Mouse (Mus musculus) spleen, adult 18-20 months (tissue): ENCODE results near the gene Pgbd5.

Source experiments
- DNase-seq, 2 experiments: peaks; one replicate each; pipeline ENCODE4 v3.0.0; 2022; ENCODE audit warnings: mixed read lengths in 2 of 2

Gene Pgbd5

DNA sequence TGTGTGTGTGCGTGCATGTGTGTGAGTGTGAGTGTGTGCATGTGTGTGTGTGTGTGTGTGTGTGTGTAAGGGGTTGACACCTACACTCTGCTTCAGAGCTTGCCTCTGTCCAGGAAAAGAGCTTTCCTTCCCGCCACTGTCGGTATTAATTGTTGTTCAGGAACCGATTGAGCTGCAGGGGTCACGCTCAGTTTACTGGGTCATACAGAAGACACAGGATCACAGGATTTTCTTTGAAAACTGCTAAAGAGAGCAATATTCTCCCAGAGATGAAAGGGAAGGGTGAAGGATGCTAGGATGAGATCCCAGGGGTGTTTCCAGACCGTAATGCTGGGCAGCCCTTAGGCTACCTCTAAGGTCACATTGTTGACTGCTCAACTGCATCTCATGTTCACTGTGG is at the start of gene Pgbd5:
Gene Pgbd5, minus strand, starts transcription at position 101 of the 400 bp plus-strand sequence.
- no peak for DNase-seq

DNA sequence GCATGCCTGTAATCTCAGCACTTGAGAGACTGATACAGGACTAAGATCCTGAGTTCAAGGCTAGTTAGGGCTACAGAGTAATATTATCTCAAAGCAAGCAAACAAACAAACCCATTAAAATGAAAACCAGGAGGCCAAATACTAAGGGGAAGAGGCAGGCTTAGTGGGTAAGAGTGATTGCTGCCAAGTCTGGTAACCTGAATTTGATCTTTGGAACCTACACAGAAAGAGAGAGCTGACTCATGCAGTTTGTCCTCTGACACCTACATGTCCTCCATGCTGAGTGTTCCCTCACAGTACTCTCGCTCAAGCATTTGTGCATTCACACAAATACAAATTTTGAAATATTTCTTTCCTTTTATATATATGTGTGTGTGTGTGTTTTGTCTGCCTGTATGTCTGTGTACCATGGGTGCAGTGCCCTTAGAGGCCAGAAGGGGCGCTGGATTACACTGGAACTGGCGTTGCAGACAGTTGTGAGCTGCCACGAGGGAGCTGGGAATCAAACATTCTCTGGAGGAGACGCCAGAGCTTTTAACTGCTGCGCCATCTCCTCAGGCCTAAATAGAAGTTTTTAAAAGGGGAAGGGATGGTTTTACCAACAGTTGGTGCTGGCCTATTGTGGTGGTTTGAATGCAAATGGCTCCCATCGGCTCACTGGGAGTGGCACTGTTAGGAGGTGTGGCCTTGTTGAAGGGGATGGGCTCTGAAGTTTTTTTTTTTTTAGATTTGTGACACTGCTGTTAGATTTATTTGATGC is 44.1 kb upstream of the Pgbd5 start:
- no peak for DNase-seq

- DNase-seq = no peak
Observed at GRCm38 (mm10) chr8:124482790-124483189, 43.3 kb upstream of the Pgbd5 start.

DNA sequence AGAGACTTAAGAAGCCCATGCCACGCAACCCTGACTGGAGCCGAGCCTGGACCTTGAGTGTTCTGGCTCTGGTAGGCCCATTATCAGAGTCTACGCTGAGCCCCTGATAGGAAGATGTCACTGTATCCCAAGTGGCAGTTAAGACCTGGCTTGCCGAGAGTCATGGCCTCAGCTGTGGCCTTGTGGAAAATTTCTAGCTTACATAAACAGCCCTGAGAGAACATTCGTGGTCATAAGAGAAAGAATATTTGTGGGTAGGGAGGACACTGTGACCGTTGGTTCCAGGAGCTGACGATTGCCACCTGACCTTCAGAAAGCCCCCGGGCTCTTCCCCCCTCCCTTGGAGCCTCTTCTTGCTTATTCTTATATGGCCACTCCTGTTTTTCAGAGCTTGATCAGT is 40.9 kb upstream of the Pgbd5 start:
- no peak for DNase-seq

DNA sequence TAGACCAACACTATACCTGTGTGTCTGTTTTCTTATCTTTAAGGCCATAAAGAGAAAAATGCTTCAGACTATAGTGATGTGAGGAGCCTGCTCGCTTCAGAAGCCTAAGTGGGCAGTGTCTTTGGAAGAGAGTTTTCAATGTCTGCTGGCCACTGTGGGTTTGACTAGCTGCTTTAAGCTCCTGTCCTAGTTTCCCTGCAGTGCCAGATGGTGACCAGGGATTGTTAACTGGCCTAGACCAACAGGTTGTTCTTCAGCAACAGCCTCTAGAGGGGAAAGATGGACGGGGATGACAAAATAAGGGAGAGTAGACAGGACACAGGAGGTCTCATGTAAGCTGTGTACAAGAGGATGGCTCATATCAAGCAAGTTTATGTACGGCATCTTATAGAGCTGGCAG is 39.8 kb upstream of the Pgbd5 start:
- DNase-seq = no peak

DNA sequence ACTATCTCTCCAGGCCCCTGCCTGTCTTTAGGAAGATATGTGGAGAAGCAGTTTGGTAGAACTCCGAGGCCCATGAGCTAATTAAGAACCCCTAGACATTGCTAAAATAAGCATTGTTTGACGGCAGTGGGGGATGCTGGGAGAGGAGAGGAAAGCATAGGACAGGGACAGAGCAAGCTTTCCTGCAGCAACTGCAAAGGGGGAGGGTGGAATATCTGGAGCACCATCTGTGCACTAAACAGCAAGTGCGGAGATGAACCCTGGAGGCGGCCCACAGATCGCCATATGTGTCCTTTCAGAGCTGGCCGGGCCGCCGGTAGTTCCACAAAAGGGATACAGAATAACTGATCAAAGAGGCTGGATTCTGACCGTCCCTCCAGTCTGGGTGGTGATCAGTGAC is 37.2 kb upstream of the Pgbd5 start:
- DNase-seq = no peak

DNA sequence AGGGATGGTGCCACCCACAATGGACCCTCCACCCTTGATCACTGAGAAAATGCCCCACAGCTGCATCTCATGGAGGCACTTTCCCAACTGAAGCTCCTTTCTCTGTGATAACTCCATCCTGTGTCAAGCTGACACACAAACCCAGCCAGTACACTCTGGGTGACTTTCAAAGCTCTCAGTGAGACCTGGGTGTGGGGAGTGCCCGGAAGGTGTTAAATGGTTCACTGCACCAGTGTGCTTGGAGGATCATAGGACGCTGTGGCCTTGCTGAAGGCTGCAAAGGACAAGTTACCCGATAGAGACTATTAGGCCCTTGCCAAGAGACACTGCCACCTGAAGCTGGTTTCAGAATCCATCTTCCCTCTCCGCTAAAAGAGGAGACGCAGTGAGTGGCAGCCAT is 36.2 kb upstream of the Pgbd5 start:
- DNase-seq = no peak

GRCm38 (mm10) chr8:124464641-124465040 is 25.2 kb upstream of the Pgbd5 start:
- no peak for DNase-seq

DNA sequence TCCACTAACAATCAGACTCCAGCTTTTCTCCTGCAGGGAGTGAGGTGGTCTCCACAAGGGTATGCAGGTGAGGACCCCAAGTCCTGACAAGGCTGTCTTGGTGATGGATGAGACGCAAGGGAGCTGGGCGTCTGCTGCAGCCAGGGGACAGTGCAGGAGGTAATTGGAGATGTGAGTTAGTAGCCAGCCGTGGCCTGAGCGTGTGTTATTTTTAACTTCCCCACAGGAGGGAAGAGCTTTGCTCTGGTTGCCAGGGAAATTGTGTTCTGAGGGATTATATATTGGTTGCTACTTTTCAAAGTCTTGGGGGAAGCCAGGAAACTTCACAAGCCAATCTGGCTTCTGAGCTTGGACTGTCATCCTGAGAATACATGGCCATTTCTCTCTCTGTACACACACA is 23.7 kb upstream of the Pgbd5 start:
- DNase-seq = no peak

DNA sequence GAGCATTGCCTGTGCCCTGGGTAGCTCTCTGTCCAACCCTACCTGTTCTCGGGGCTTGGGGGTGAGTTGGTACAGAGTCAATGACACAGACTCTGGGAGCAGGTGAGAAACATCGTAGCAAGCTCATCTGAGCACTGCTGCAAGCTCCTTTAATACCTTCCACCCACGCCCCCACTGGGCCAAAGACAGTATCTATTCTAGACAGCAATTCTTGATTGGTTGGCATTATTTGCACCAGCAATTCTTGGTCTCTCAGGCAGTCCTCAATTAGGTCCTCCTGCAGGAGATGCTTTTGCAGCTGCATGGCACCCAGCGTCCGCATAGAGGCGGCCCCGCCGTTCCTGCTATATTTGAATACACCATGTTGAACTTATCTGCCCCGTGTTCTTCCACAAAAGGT is 22.7 kb upstream of the Pgbd5 start:
- DNase-seq = no peak

GRCm38 (mm10) chr8:124461103-124461502 is 21.6 kb upstream of the Pgbd5 start:
- no peak for DNase-seq

DNA sequence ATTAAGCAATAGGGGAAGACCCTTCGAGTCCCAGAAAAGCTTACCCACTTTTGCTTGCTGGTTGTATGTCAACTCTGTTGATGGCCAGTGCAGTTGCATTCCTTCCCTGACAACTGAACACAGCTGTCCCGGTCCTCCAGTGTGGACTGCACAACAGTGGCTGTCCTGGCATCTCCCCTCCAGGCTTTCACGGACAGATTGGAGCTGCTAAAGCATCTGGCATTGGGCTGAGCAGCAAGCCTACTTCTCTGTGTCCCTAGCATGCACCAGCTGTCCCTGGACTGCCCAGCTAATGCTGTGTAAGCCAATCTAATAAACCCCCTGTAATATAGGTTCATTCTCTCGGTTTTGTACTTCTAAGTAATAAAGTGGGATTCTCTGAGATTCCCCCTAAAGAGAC is 21.2 kb upstream of the Pgbd5 start:
- DNase-seq = no peak

DNA sequence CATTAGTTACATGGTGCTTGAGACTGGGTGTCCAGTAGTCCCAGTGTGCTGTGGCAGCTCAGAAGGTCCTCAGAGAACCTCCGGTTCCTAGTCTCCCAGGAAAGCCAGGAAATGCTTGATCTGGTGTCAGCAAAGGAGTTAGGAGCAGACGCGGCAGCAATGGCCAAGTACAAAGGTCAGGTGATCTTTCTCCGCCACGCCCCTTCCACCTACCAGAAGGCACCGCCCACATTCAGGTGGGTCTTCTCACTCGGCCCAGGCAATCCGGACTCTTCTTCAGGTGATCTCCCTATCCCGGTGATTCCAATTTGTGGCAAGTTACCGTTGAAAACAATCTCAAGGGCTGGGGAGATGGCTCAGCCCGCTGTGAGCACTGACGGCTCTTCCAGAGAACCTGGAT is 20.2 kb upstream of the Pgbd5 start:
- DNase-seq = no peak

DNA sequence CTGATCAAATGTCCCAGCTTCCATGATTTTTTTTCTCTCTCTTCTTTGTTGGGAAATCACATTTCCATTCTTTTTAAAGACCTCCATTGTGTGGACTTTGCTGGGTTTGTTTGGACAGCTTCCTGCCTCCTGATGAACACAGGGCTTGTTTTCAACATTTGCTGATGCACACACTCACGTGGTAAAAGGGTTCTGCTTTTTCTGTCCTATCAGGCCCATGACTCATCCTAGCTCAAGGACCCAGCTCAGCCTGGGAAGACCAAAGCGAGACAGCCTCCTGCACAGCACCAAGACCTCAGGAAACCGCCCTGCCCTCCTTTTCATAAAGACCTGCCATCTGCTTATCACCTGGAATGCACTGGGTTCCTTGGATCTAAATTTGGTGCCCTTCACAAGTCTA is 15.9 kb upstream of the Pgbd5 start:
- DNase-seq = no peak

DNA sequence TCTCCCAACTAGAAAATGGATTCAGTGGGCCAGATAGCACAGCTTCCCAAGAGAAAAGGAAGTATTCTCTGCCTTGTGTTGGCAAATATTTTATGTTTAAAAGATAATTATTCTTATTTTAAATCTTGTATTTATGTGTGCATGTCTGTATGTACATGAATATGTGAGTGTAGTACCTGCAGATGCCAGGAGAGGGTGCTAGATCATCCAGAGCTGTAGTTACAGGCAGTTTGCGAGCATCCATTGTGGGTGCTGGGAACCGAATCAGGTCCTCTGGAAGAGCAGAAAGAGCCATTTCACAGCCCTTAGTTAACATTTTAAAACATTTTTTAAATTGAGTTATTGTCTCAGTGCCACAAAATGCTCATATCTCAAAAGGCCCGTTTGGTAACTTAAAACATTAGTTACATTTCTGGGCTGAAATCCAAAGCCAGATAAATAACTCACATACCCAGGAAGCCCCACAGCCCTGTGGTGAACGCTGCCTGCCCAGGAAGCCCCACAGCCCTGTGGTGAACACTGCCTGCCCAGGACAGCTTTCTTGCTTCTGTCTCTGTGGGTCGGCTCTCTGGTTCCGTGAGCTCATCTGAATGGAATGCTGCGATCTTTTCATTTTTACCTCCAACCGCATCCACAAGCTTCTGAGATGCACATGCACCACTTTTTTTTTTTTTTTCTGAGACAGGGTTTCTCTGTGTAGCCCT is 10.9 kb upstream of the Pgbd5 start:
- DNase-seq = no peak

- DNase-seq = no peak
Observed at GRCm38 (mm10) chr8:124448962-124449670, 9.7 kb upstream of the Pgbd5 start.

GRCm38 (mm10) chr8:124436741-124437140 is 2.7 kb downstream of the Pgbd5 start:
- no peak for DNase-seq

DNA sequence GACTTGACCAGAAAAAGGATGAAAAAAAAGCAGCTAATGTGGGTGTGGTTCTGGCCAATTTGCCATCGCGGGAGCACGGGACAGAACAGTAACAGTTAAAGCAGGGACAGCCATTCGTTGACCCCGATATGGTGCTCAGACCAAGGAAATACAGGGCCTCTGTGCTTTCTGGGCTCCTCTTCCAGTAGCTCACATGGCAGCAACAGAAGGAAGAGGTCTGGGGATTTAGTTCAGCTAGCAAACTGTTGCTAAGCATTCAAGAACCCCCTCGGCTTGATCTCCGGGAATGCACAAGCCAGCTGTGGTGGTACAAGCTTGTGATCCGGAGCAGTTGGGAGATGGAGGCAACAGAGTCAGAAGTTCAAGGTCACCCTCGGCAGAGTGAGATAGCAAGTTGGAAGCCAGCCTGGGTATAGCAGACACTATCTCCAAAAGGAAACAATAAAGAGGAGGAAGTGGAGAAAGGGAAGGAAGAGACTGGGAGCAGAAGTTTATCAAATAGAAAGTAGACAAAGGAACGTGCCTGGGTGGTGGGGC is 3.7 kb downstream of the Pgbd5 start:
- DNase-seq = no peak

DNA sequence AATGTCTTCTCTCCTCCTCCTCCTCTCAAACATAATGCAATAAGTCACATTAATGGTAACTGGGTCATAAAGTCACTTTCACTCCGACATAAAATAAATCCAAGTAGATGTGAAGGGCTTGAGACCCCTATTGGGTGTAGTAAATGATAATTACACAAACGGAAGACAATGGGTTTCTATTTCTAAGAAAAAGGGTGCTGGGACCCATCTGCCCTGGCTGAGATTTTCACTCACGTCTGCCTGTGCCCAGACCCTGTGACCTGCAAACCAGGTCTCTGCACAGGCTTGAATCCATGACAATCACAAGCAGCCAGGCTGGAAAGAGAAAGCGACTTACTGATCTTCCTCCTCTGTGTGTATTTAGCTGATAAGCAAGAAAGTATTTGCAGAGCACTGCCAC is 4.3 kb downstream of the Pgbd5 start:
- no peak for DNase-seq

- DNase-seq = peak; percentile 68 to 70
Observed at GRCm38 (mm10) chr8:124434126-124434790, 5.2 kb downstream of the Pgbd5 start.

GRCm38 (mm10) chr8:124433451-124434125 is 5.9 kb downstream of the Pgbd5 start:
- no peak for DNase-seq

- no peak for DNase-seq
Observed at GRCm38 (mm10) chr8:124430881-124431280, 8.6 kb downstream of the Pgbd5 start.
